Comparison of ENCODE assay signal across 16 mouse cellular contexts in the genomic region with DNA sequence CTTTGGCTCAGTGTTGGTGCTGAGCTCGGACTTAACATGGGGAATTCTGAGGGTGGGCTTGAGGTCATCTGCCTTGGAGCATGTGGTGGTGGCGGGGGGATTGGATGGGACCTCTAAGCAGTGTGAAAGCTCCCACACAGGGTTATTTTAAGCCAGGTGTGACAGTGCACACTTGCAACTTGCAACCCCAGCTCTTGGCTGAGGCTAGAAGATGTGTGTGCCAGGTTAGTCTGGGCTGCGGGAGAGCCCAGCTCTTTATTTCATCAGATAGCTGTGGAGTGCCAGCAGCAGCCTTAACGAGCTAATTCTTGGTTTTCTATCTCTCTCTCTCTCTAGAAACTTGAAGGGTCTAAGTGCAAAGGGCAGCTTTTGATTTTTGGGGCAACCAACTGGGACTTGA. TPM values are rescaled to one million over a fixed set of nuclear protein-coding genes. Genes with fewer than 3 reads are reported as not detected.
DNase-seq lines count a peak whose midpoint lies in the region; ATAC-seq and TF ChIP-seq lines count a peak whose summit lies in the region.
"Had no signal": no experiment of that assay in that cellular context is flagged by ENCODE, and none has a peak within 500 bp of the region (broad histone marks: within the 10 kb centered on the region; RNA-seq: fewer than 3 reads in every experiment).

No protein-coding gene starts in this region.

- H3K4me2 ChIP-seq in heart, embryonic 12.5 days, result no peak overlapping the region
- H3K4me2 ChIP-seq in lung, embryonic 14.5 days, result no peak overlapping the region
- H3K4me2 ChIP-seq in intestine, postnatal 0 days (replicated peaks; ENCODE audit: low read depth), result peak overlapping the region; percentile 25; the same call in 1 of the 2 replicates
- H3K4me2 ChIP-seq in stomach, embryonic 15.5 days, result no peak overlapping the region
- H3K4me2 ChIP-seq: embryonic facial prominence, embryonic 15.5 days had no signal

- TF ChIP-seq CTCF in lung, embryonic 14.5 days (IDR thresholded peaks at IDR 0.05; ENCODE audit: low read depth), result no peak
- no peak for TF ChIP-seq CTCF in intestine, postnatal 0 days (IDR thresholded peaks at IDR 0.05; ENCODE audit: low read depth)

- H3K9ac ChIP-seq in heart, embryonic 12.5 days, result peak overlapping the region; percentile 17; the same call in 1 of the 2 replicates
- H3K9ac ChIP-seq in lung, embryonic 14.5 days, result peak overlapping the region; percentile 13; the same call in 1 of the 2 replicates
- H3K9ac ChIP-seq in intestine, postnatal 0 days (ENCODE audit: low read depth, low read length), result no peak overlapping the region
- H3K9ac ChIP-seq in stomach, embryonic 15.5 days, result no peak overlapping the region
- H3K9ac ChIP-seq: embryonic facial prominence, embryonic 15.5 days; liver, embryonic 14.5 days had no signal

- H3K36me3 ChIP-seq in heart, embryonic 12.5 days, result peaks cover 67% of the 10 kb centered on the region
- peaks cover 81% of the 10 kb centered on the region for H3K36me3 ChIP-seq in lung, embryonic 14.5 days (ENCODE audit: insufficient read depth)
- peaks cover 40% of the 10 kb centered on the region for H3K36me3 ChIP-seq in intestine, postnatal 0 days (ENCODE audit: control insufficient read depth, insufficient read depth)
- H3K36me3 ChIP-seq in stomach, embryonic 15.5 days, result peaks cover 40% of the 10 kb centered on the region

- H3K4me1 ChIP-seq in heart, embryonic 12.5 days (replicated peaks), result peaks cover 64% of the 10 kb centered on the region
- peaks cover 7% of the 10 kb centered on the region; the same call in 1 of the 2 replicates for H3K4me1 ChIP-seq in lung, embryonic 14.5 days (ENCODE audit: insufficient read depth)
- peaks cover 7% of the 10 kb centered on the region; the same call in 1 of the 2 replicates for H3K4me1 ChIP-seq in intestine, postnatal 0 days (replicated peaks; ENCODE audit: control insufficient read depth, insufficient read depth, low read length)
- H3K4me1 ChIP-seq in stomach, embryonic 15.5 days, result peaks cover 56% of the 10 kb centered on the region

- H3K27me3 ChIP-seq in heart, embryonic 12.5 days (replicated peaks), result no peaks in the 10 kb centered on the region
- H3K27me3 ChIP-seq in lung, embryonic 14.5 days (ENCODE audit: insufficient read depth, low read length), result no peaks in the 10 kb centered on the region
- no peaks in the 10 kb centered on the region for H3K27me3 ChIP-seq in intestine, postnatal 0 days (replicated peaks; ENCODE audit: control insufficient read depth, insufficient read depth, low read length)
- no peaks in the 10 kb centered on the region for H3K27me3 ChIP-seq in stomach, embryonic 15.5 days (replicated peaks)
- H3K27me3 ChIP-seq: embryonic facial prominence, embryonic 15.5 days had no signal

- 73% methylated on average over 4 of the region's 4 CpGs for WGBS in heart, embryonic 12.5 days
- 64% methylated on average over 4 of the region's 4 CpGs for WGBS in lung, embryonic 14.5 days
- WGBS in intestine, postnatal 0 days, result 66% methylated on average over 4 of the region's 4 CpGs
- WGBS in stomach, embryonic 15.5 days, result 73% methylated on average over 4 of the region's 4 CpGs

- no peak overlapping the region for H3K27ac ChIP-seq in heart, embryonic 12.5 days (ENCODE audit: poor library complexity, severe bottlenecking)
- no peak overlapping the region for H3K27ac ChIP-seq in lung, embryonic 14.5 days (ENCODE audit: low read depth)
- H3K27ac ChIP-seq in intestine, postnatal 0 days (ENCODE audit: low read depth, low read length), result no peak overlapping the region
- H3K27ac ChIP-seq in stomach, embryonic 15.5 days, result peak overlapping the region; percentile 66
- H3K27ac ChIP-seq: embryonic facial prominence, embryonic 15.5 days; kidney, postnatal 0 days; liver, embryonic 14.5 days had no signal

- H3K4me3 ChIP-seq in heart, embryonic 12.5 days, result no peak overlapping the region
- no peak overlapping the region for H3K4me3 ChIP-seq in lung, embryonic 14.5 days (ENCODE audit: low read depth, low read length)
- H3K4me3 ChIP-seq in intestine, postnatal 0 days (ENCODE audit: low read depth, low read length), result no peak overlapping the region
- no peak overlapping the region for H3K4me3 ChIP-seq in stomach, embryonic 15.5 days (replicated peaks)
- H3K4me3 ChIP-seq: embryonic facial prominence, embryonic 15.5 days had no signal

- no peaks in the 10 kb centered on the region for H3K9me3 ChIP-seq in heart, embryonic 12.5 days (replicated peaks)
- no peaks in the 10 kb centered on the region for H3K9me3 ChIP-seq in lung, embryonic 14.5 days (ENCODE audit: low read depth, low read length)
- H3K9me3 ChIP-seq in intestine, postnatal 0 days (ENCODE audit: control insufficient read depth), result no peaks in the 10 kb centered on the region
- no peaks in the 10 kb centered on the region for H3K9me3 ChIP-seq in stomach, embryonic 15.5 days
- H3K9me3 ChIP-seq: embryonic facial prominence, embryonic 15.5 days had no signal

- DNase-seq in heart, adult 18-20 months, result no peak
- no peak for DNase-seq in lung, embryonic 14.5 days
- no peak for DNase-seq in lung, postnatal 4 days
- no peak for DNase-seq in layer of hippocampus, postnatal 36 days
- DNase-seq: cerebellum, adult 11-12 months; thymus, adult 2 months had no signal

- ATAC-seq in heart, embryonic 12.5 days (ENCODE audit: insufficient number of reproducible peaks, low FRiP score), result no peak
- ATAC-seq in lung, embryonic 14.5 days (ENCODE audit: insufficient read depth), result no peak
- no peak for ATAC-seq in intestine, postnatal 0 days
- ATAC-seq in stomach, embryonic 15.5 days (ENCODE audit: insufficient read depth, low FRiP score, low read depth), result no peak
- ATAC-seq: midbrain, embryonic 16.5 days had no signal

RNA-seq across cellular contexts. Expression of a gene that starts 7.3 kb away (rescaled TPM):
- polyA plus RNA-seq in heart, embryonic 12.5 days (2016; fragmentation: Nextera tagmentation; extraction: Ambion mirVana), result 38.5 and 40.6 TPM in 2 replicates
- 10 to 100 TPM; 12.2 to 14.9 TPM for total RNA-seq in heart, adult 18-20 months (2021)
- polyA plus RNA-seq in lung, embryonic 14.5 days (2014; fragmentation: Nextera tagmentation; extraction: Ambion mirVana), result 54.9 and 62.8 TPM in 2 replicates
- 14.6 and 15.6 TPM in 2 replicates for polyA plus RNA-seq in intestine, postnatal 0 days (2015; fragmentation: Nextera tagmentation; extraction: Ambion mirVana)
- 46.5 and 47.9 TPM in 2 replicates for polyA plus RNA-seq in stomach, embryonic 15.5 days (2015; fragmentation: Nextera tagmentation; extraction: Ambion mirVana)
- 10 to 100 TPM; 87.9 to 90.7 TPM for total RNA-seq in layer of hippocampus, postnatal 36 days (2021)

RNA-seq across cellular contexts. Expression of a gene that starts 34.8 kb away (rescaled TPM):
- polyA plus RNA-seq in heart, embryonic 12.5 days (2016; fragmentation: Nextera tagmentation; extraction: Ambion mirVana), result not detected in 2 replicates
- total RNA-seq in heart, adult 18-20 months (2021), result not detected
- not detected in 2 replicates for polyA plus RNA-seq in lung, embryonic 14.5 days (2014; fragmentation: Nextera tagmentation; extraction: Ambion mirVana)
- polyA plus RNA-seq in intestine, postnatal 0 days (2015; fragmentation: Nextera tagmentation; extraction: Ambion mirVana), result not detected in 2 replicates
- 0.19 and 0.49 TPM in 2 replicates for polyA plus RNA-seq in stomach, embryonic 15.5 days (2015; fragmentation: Nextera tagmentation; extraction: Ambion mirVana)
- total RNA-seq in layer of hippocampus, postnatal 36 days (2021), result not detected
- total RNA-seq: common myeloid progenitor, adult 5-6 weeks; heart, adult 8-10 months; megakaryocyte progenitor cell, adult 5-6 weeks had no signal
- polyA plus RNA-seq: embryonic facial prominence, embryonic 15.5 days; liver, embryonic 14.5 days; midbrain, embryonic 16.5 days had no signal

RNA-seq across cellular contexts. Expression of a gene that starts 41.8 kb away (rescaled TPM):
- polyA plus RNA-seq in heart, embryonic 12.5 days (2016; fragmentation: Nextera tagmentation; extraction: Ambion mirVana), result 20.1 and 21.0 TPM in 2 replicates
- 10 to 100 TPM; 68.5 to 72.7 TPM for total RNA-seq in heart, adult 18-20 months (2021)
- 13.5 and 16.1 TPM in 2 replicates for polyA plus RNA-seq in lung, embryonic 14.5 days (2014; fragmentation: Nextera tagmentation; extraction: Ambion mirVana)
- 3.9 and 5.4 TPM in 2 replicates for polyA plus RNA-seq in intestine, postnatal 0 days (2015; fragmentation: Nextera tagmentation; extraction: Ambion mirVana)
- 15.2 and 15.9 TPM in 2 replicates for polyA plus RNA-seq in stomach, embryonic 15.5 days (2015; fragmentation: Nextera tagmentation; extraction: Ambion mirVana)
- total RNA-seq in layer of hippocampus, postnatal 36 days (2021), result 10 to 100 TPM; 41.7 to 43.9 TPM

Comparison
In these comparisons a context has a peak if more than half of its experiments do, and no peak if none do; other contexts are left out.
1. H3K9ac ChIP-seq: peak in heart, embryonic 12.5 days (single experiment) and lung, embryonic 14.5 days (single experiment); none in intestine, postnatal 0 days (single experiment) and stomach, embryonic 15.5 days (single experiment).